18 mouse cellular contexts compared by ENCODE assay signal in the genomic region with DNA sequence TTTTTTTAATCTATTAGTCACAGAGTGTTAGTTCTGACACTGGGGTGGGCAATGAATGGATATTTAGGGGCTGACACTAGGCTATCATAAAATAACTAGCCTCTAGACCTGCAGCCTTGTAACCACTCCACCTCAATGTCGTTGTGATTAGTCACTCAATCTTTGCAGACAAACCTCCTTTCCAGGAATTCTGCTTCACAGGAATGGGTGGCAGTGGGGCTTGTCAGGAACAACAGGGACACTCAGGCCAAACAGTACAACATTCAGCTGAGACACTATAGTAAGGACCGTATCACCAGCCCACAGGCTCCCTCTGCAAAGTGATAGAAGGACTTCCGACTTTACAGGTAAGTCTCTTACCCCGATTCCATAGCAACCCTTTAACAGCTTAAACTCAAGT. TPM values are rescaled to one million over a fixed set of nuclear protein-coding genes. Genes with fewer than 3 reads are reported as not detected.
DNase-seq lines count a peak whose midpoint lies in the region; ATAC-seq lines count a peak whose summit lies in the region.
"Had no signal": no experiment of that assay in that cellular context is flagged by ENCODE, and none has a peak within 500 bp of the region (broad histone marks: within the 10 kb centered on the region; RNA-seq: fewer than 3 reads in every experiment).

No protein-coding gene starts in this region.

- peaks cover 50% of the 10 kb centered on the region for H3K4me1 ChIP-seq in liver, embryonic 13.5 days (replicated peaks)
- peaks cover 6% of the 10 kb centered on the region for H3K4me1 ChIP-seq in liver, embryonic 11.5 days (replicated peaks; ENCODE audit: control insufficient read depth, insufficient read depth, low read length)
- H3K4me1 ChIP-seq in liver, embryonic 16.5 days (ENCODE audit: control insufficient read depth, low read depth, low read length), result peaks cover 28% of the 10 kb centered on the region

- H3K9me3 ChIP-seq in liver, embryonic 13.5 days (replicated peaks), result no peaks in the 10 kb centered on the region
- no peaks in the 10 kb centered on the region for H3K9me3 ChIP-seq in liver, embryonic 11.5 days (ENCODE audit: control insufficient read depth, low read length)
- H3K9me3 ChIP-seq in liver, embryonic 16.5 days (replicated peaks; ENCODE audit: control insufficient read depth, low read length), result no peaks in the 10 kb centered on the region
- H3K9me3 ChIP-seq: embryonic facial prominence, embryonic 10.5 days; forebrain, embryonic 13.5 days; heart, embryonic 13.5 days; hindbrain, embryonic 15.5 days had no signal

- H3K4me2 ChIP-seq in liver, embryonic 13.5 days, result no peak overlapping the region
- no peak overlapping the region for H3K4me2 ChIP-seq in liver, embryonic 11.5 days
- H3K4me2 ChIP-seq in liver, embryonic 16.5 days (ENCODE audit: low read depth, low read length), result no peak overlapping the region
- H3K4me2 ChIP-seq: forebrain, embryonic 13.5 days; heart, embryonic 13.5 days; hindbrain, embryonic 15.5 days had no signal

- no peak; the same call in 1 of the 2 replicates for ATAC-seq in liver, embryonic 13.5 days (ENCODE audit: low read depth)
- ATAC-seq in liver, embryonic 11.5 days (replicated peaks; ENCODE audit: low FRiP score), result no peak
- ATAC-seq in liver, embryonic 16.5 days (ENCODE audit: low read depth), result no peak
- ATAC-seq: forebrain, embryonic 13.5 days; forebrain, postnatal 0 days had no signal

- H3K36me3 ChIP-seq in liver, embryonic 13.5 days, result peaks cover 7% of the 10 kb centered on the region; the same call in 1 of the 2 replicates
- H3K36me3 ChIP-seq in liver, embryonic 11.5 days (ENCODE audit: control insufficient read depth, insufficient read depth, low read length), result no peaks in the 10 kb centered on the region
- H3K36me3 ChIP-seq in liver, embryonic 16.5 days (ENCODE audit: control insufficient read depth, insufficient read depth), result no peaks in the 10 kb centered on the region
- H3K36me3 ChIP-seq: hindbrain, embryonic 15.5 days had no signal

- no peak overlapping the region for H3K4me3 ChIP-seq in liver, embryonic 13.5 days (replicated peaks)
- H3K4me3 ChIP-seq in liver, embryonic 11.5 days (ENCODE audit: low read depth, low read length), result no peak overlapping the region
- H3K4me3 ChIP-seq in liver, embryonic 16.5 days (ENCODE audit: low read depth, low read length), result no peak overlapping the region
- H3K4me3 ChIP-seq: embryonic facial prominence, embryonic 10.5 days; forebrain, embryonic 13.5 days; heart, embryonic 13.5 days; hindbrain, embryonic 15.5 days had no signal

- H3K27me3 ChIP-seq in liver, embryonic 13.5 days, result no peaks in the 10 kb centered on the region
- no peaks in the 10 kb centered on the region for H3K27me3 ChIP-seq in liver, embryonic 11.5 days (replicated peaks; ENCODE audit: control insufficient read depth, insufficient read depth, low read length)
- no peaks in the 10 kb centered on the region for H3K27me3 ChIP-seq in liver, embryonic 16.5 days (ENCODE audit: control insufficient read depth, insufficient read depth, low read depth, low read length)
- H3K27me3 ChIP-seq: CH12.LX; forebrain, embryonic 13.5 days; heart, embryonic 13.5 days; hindbrain, embryonic 15.5 days had no signal

- DNase-seq in liver, embryonic 13.5 days, result peak; percentile 34
- no peak for DNase-seq in liver, embryonic 11.5 days (ENCODE audit: low spot score)
- DNase-seq in c-Kit-negative CD71-positive TER-119-positive erythroid progenitor cells, embryonic 14.5 days (ENCODE audit: low read depth, low spot score), result peak; percentile 34
- DNase-seq in layer of hippocampus, adult 9-11 months, result no peak
- DNase-seq in lung, postnatal 14 days, result no peak
- DNase-seq: adrenal gland, postnatal 10 days; cerebellum, adult 2 months; cerebellum, postnatal 10 days; forebrain, postnatal 0 days; gastrocnemius, postnatal 36 days; heart, adult 11 months; heart, postnatal 36 days had no signal

- peak overlapping the region; percentile 67 for H3K27ac ChIP-seq in liver, embryonic 13.5 days
- no peak overlapping the region for H3K27ac ChIP-seq in liver, embryonic 11.5 days (ENCODE audit: low read depth, low read length)
- H3K27ac ChIP-seq in liver, embryonic 16.5 days (ENCODE audit: low read length), result peak overlapping the region; percentile 18; the same call in 1 of the 2 replicates
- H3K27ac ChIP-seq: embryonic facial prominence, embryonic 10.5 days; forebrain, embryonic 13.5 days; heart, embryonic 13.5 days; hindbrain, embryonic 15.5 days had no signal

- 31% methylated on average over 4 of the region's 4 CpGs for WGBS in liver, embryonic 13.5 days (ENCODE audit: insufficient replicate concordance)
- 66% methylated on average over 4 of the region's 4 CpGs for WGBS in liver, embryonic 11.5 days
- WGBS in liver, embryonic 16.5 days (ENCODE audit: insufficient replicate concordance), result 45% methylated on average over 4 of the region's 4 CpGs

- H3K9ac ChIP-seq in liver, embryonic 13.5 days, result 0 out of 2 replicates have a peak overlapping the region, but pooled peaks have one; percentile 11
- no peak overlapping the region for H3K9ac ChIP-seq in liver, embryonic 11.5 days (ENCODE audit: low read depth, low read length)
- H3K9ac ChIP-seq in liver, embryonic 16.5 days (ENCODE audit: low read depth, low read length), result no peak overlapping the region
- H3K9ac ChIP-seq: forebrain, embryonic 13.5 days; forebrain, postnatal 0 days; heart, embryonic 13.5 days; hindbrain, embryonic 15.5 days had no signal

RNA-seq across cellular contexts. Expression of gene Trappc10, which starts 2.3 kb away (rescaled TPM):
- polyA plus RNA-seq in liver, embryonic 13.5 days (2015; fragmentation: Nextera tagmentation; extraction: Ambion mirVana), result 15.6 and 15.8 TPM in 2 replicates
- polyA plus RNA-seq in liver, embryonic 11.5 days (2014; fragmentation: Nextera tagmentation; extraction: Ambion mirVana), result 13.3 and 14.3 TPM in 2 replicates
- 4.3 and 5.9 TPM in 2 replicates for polyA plus RNA-seq in liver, embryonic 16.5 days (2015; fragmentation: Nextera tagmentation; extraction: Ambion mirVana)

Comparison
In these comparisons a context has a peak if more than half of its experiments do, and no peak if none do; other contexts are left out.
1. DNase-seq: peak in liver, embryonic 13.5 days (single experiment) and c-Kit-negative CD71-positive TER-119-positive erythroid progenitor cells, embryonic 14.5 days (single experiment); none in liver, embryonic 11.5 days (single experiment), layer of hippocampus, adult 9-11 months (single experiment) and lung, postnatal 14 days (single experiment).